Mouse (Mus musculus): ENCODE measurements at regions not wholly inside any gene's neighbourhood (a gene's known extent, or its start where the extent isn't known, plus 50 kb on each side); places are given as distances from the start of the nearest gene placed in this dataset.

GRCm38 (mm10) chr10:96499274-96499673 lies 117.5 kb upstream of the Btg1 start:
- DNase-seq (ENCODE audit: low spot score) = no peak

DNA sequence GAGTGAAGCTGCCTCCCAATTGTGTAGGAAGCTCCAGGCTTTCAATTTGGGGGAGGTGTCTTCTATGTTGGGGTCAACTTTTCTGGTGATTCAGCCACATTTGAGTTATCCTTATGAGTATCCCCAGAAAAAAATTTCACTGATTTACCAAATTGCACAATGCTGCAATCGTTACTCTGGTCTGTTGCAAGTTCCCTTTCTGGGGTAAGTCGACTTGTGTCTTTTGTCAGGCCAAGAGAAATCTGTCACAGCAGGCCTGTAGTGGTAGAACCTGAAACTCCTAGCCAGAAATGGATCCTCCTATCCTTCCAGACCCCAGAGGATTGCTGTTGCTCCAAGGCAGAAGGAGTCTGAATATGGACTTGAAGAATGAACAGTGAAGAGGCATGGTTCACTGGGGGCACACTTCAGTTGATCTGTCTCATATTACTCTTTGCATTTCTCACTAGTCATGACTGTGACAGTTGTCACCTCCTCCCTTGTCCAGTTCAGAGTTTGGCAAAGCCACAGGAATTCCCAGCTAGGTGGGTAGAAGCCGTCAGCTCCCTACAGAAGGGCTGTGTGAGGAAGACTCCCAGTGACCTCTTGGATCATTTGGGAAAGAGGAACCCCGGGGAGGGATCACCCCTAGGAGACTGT lies 114.6 kb upstream of the Btg1 start:
- no peak for DNase-seq (ENCODE audit: low spot score)

- no peak for DNase-seq (ENCODE audit: low spot score)
These were observed 114.1 kb upstream of the Btg1 start for GRCm38 (mm10) chr10:96502736-96503135.

DNA sequence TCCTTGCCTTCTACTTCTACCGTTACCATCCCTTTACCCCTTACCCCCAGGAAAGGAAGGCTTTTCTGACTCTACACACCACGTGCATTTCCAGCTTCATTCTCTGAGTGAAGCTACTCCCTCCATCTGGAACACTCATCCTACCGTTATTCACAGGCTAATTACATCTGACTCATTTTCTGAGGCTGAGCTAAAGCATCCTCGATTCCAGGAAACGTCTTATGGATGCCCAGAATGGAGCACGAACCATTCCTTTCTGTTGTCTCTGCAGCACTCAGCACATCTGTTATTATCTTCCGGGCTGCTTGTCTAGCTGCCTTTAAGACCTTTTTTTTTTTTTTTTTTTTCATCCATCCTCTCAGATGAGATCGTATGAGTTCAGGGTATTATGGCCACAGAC lies 112.5 kb upstream of the Btg1 start:
- DNase-seq (ENCODE audit: low spot score) = no peak

GRCm38 (mm10) chr10:96515164-96515922 lies 101.5 kb upstream of the Btg1 start:
- no peak for DNase-seq (ENCODE audit: low spot score)

- no peak for DNase-seq (ENCODE audit: low spot score)
These were observed 100.9 kb upstream of the Btg1 start for GRCm38 (mm10) chr10:96515923-96516258.

DNA sequence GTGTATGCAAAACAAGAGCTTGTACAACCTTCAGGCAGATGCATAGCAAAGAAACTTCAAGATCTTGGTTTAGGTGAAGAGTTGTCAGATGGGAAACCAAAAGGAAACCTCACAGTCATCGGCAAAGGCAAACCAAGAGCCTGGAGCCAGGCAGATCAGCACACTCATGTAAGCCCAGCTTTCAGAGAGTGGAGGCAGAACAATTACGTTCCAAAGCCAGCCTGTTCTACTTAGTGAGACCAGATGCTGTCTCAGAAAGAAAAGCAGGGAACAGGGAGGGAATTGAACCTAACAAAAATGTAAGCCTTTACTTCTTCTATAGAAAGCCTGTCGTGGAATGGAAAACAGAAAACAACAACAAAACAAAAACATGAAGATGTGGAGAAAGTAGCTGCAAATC lies 97.4 kb upstream of the Btg1 start:
- no peak for DNase-seq (ENCODE audit: low spot score)

DNA sequence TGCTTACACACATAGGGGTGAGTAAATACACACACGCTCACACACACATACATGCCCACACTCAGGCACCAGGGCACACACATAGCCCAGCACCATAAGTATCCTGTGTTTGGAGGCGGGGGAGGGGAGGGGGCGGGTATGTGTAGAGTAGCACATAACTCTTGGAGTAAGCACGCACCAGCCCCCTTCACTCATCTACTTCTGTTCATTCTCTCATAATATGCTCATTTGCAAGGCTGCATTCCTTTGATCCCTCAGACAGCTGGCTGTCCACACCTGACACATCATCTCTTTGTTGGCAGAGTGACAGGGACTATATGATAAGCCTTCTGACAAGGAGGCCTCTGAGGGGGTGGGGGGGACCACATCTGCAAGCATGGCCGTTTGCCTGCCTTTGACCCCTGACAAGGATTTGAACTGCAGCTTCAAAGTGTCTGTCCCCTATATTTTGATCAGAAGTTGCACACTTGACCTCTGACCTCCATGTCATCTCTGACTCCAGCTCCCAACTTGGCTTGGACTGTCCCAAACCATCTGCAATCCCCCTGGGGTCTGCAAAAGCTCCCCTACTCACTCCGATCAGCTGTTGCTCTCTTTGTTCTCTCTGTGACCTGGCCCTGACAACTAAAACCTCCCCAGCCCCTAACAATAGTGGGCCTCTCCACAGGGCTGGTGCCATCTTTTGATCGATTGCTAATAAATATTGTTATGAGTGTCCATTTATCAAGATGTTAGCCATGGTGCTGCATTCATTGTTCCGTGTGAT lies 95.6 kb upstream of the Btg1 start:
- DNase-seq (ENCODE audit: low spot score) = no peak

GRCm38 (mm10) chr10:96523967-96524801 lies 92.6 kb upstream of the Btg1 start:
- DNase-seq (ENCODE audit: low spot score) = no peak

- no peak for DNase-seq (ENCODE audit: low spot score)
These were observed 88.9 kb upstream of the Btg1 start for GRCm38 (mm10) chr10:96527864-96528263.

DNA sequence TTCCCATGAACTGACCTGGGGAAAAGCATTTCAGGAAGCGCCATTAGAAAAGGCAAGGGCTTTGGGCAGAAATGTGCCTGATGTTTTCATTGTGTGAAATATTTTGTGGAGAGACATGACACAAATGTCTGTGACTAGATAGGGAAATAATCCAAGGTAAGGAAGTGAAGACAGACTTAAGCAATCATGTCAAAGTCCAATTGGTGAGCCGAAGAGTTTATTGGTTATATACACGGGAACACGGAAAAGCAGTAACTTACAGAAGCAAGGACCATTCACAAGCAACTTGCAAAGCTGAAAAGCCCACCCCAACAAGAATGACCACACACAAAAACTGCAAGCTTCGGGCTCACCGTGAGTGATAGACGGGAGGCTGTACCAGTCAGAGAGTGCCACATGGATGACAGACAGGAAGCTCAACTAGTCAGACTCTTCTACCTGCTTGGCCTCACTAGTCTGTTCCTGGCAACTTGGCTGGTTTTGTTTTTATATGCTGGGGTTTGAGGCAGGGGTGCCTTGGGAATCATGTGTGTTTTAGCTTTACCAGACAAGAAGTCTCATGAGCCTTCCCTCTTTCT lies 82.2 kb upstream of the Btg1 start:
- no peak for DNase-seq (ENCODE audit: low spot score)

DNA sequence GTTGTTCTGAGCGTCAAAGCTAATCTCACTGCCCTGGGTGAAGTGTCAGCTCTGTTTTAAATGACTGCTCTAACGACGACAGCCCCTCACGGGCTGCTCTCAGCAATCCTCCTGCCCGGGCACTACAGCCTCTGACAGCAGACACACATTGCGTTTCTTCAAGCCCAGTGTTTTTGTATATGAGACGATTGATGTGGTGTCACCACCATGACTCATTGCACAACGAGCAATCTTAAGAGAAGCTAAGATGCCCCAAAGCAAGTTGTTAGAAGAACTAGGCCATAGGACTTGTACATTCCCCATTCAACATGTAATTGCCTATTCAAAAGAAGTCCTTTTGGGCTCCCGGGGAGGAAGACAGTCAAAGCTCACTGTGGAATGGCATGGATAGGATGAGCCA lies 81.3 kb upstream of the Btg1 start:
- no peak for DNase-seq (ENCODE audit: low spot score)

DNA sequence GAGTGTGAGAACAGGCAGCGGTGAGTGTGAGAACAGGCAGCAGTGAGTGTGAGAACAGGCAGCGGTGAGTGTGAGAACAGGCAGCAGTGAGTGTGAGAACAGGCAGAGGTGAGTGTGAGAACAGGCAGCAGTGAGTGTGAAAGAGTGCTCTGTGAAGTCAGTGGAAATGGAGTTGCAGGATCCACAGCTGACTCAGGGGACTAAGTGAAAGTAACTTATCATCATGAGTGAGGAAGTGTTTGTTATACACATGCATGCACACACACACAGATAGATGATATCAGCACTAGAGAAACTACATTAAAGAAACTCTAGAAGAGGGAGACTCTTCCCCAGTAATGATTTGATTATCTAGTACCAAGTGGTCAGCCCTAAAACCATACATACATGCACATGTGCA lies 76.0 kb upstream of the Btg1 start:
- no peak for DNase-seq (ENCODE audit: low spot score)

- no peak for DNase-seq (ENCODE audit: low spot score)
These were observed 71.5 kb upstream of the Btg1 start for GRCm38 (mm10) chr10:96545312-96545711.

GRCm38 (mm10) chr10:96545761-96546388 lies 70.9 kb upstream of the Btg1 start:
- no peak for DNase-seq (ENCODE audit: low spot score)

DNA sequence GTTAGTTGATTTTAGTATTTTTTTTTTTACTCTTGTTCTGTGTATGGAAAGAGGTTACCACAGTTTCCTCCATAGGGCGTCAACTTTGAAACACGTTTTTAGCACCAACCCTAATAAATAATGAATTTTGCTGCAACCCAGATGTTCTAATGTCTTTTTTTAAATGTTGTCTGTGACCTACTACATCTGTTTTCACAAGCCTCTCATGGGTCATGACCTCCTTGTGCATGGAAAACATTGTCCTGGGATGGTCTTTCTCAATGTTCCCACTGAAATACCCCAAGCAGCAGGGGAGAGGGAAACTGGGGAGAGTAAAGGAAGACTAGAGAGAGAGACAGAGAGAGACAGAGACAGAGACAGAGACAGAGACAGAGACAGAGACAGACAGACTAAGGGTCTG lies 67.2 kb upstream of the Btg1 start:
- DNase-seq (ENCODE audit: low spot score) = no peak

GRCm38 (mm10) chr10:96550266-96550665 lies 66.5 kb upstream of the Btg1 start:
- no peak for DNase-seq (ENCODE audit: low spot score)

DNA sequence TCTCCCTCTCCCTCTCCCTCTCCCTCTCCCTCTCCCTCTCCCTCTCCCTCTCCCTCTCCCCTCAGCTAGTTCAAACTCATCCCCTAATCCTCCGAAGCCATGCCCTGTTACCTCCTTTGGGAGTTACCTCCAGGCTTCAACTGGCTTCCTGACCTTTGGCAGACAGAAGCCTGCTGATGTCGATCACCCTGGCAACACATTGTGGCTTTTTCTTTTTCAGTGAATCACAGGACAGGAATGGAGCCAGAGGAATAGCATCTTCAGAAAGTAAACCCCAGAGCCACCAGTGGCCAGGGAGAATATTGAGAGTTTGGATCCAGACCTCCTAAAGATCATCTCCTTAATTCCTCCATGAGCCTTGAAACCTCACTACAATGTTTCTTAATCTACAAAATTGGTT lies 59.5 kb upstream of the Btg1 start:
- DNase-seq (ENCODE audit: low spot score) = no peak

DNA sequence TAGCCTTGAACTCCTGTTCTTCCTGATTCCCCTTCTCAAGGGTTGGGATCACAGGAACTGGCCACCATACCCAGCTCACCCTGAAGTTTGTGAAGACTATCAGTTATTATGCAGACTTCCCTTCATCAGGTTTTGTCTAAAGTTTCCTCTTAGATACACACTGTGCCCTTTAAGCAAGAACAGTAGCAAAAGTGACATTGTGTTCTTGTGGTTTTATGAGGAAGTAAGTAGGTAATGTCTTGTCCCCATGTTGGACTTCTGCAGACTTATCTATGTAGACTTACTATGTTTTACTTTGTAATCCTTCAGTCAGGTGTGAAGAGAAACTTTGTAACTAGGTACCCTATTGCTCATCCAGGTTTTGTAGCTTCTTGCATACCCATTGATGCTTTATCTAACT lies 51.5 kb upstream of the Btg1 start:
- no peak for DNase-seq (ENCODE audit: low spot score)
